Mouse (Mus musculus) forebrain, postnatal 0 days (tissue): ENCODE data around the gene Mael. TPM values are rescaled to one million over a fixed set of nuclear protein-coding genes. Genes with fewer than 3 reads are reported as not detected.

Source experiments
- ATAC-seq: fragments of 200-750 bp; cut with Nextera tagmentation; 2 replicates; pipeline ENCODE4 v1.8.0; 2017; ENCODE audit warnings: mild to moderate bottlenecking, moderate library complexity
- DNase-seq: peaks from one replicate; pipeline ENCODE4 v3.0.0-alpha.2; 2015
- H3K27ac ChIP-seq: fragments of 300-500 bp; sonication (generic); 2 replicates; pipeline ENCODE4 v1.5.1; 2014; ENCODE audit warnings: low read depth, mild to moderate bottlenecking, antibody characterized with exemption, low read length, moderate library complexity, mixed read lengths
- H3K27me3 ChIP-seq: fragments of 300-500 bp; sonication (generic); 2 replicates; pipeline ENCODE4 v1.6.1; 2014; ENCODE audit warnings: mild to moderate bottlenecking, low read length, mixed read lengths; ENCODE audit not compliant: insufficient read depth
- H3K36me3 ChIP-seq: fragments of 300-500 bp; sonication (generic); 2 replicates; pipeline ENCODE4 v1.6.1; 2014; ENCODE audit warnings: mild to moderate bottlenecking, moderate library complexity; ENCODE audit not compliant: insufficient read depth
- H3K4me1 ChIP-seq: fragments of 300-500 bp; sonication (generic); 2 replicates; pipeline ENCODE4 v1.6.1; 2014; ENCODE audit warnings: antibody characterized with exemption; ENCODE audit not compliant: insufficient read depth
- H3K4me2 ChIP-seq: fragments of 300-500 bp; sonication (generic); 2 replicates; pipeline ENCODE4 v1.6.1; 2014; ENCODE audit warnings: low read depth, mild to moderate bottlenecking, moderate library complexity
- H3K4me3 ChIP-seq: fragments of 300-500 bp; sonication (generic); 2 replicates; pipeline ENCODE4 v1.5.1; 2014; ENCODE audit warnings: low read depth, low read length, mixed read lengths
- H3K9ac ChIP-seq: fragments of 300-500 bp; sonication (generic); 2 replicates; pipeline ENCODE4 v1.6.1; 2014; ENCODE audit warnings: mild to moderate bottlenecking
- H3K9me3 ChIP-seq: fragments of 300-500 bp; sonication (generic); 2 replicates; pipeline ENCODE4 v1.6.1; 2016; ENCODE audit warnings: low read length
- CTCF ChIP-seq: sonication (generic); IDR thresholded peaks from 2 replicates; pipeline ENCODE4 v1.5.1; 2016; ENCODE audit warnings: antibody characterized with exemption, control low read depth, low read depth
- WGBS: fragments of 180-500 bp; shearing (Covaris S2); extraction: QIAGEN DNeasy Blood & Tissue Kit; methylation state at CpG from one replicate; pipeline ENCODE4 v1.1.7; 2014; 5-methylcytosine and 5-hydroxymethylcytosine counted together
- polyA plus RNA-seq: library from polyadenylated mRNA; unstranded; fragments of >200 nt; fragmentation: Nextera tagmentation; extraction: Ambion mirVana; gene quantifications from 2 replicates; pipeline ENCODE4 v1.2.1, GENCODE M21; 2015
- total RNA-seq: library from RNA; depleted of rRNA; stranded (reverse); fragments of >200 nt; gene quantifications from 2 replicates; pipeline ENCODE4 v1.2.3, GENCODE M21; 2014; rRNA removed

Mael gene
- total and polyA plus RNA-seq, 2 experiments from 2014 or later, result 0.10 TPM; not detected in 1

- ATAC-seq, result peak; percentile 68; the same call in 1 of the 2 replicates
Observed at GRCm38 (mm10) chr1:166154162-166155112, 84.1 kb downstream of the Mael start.

DNA sequence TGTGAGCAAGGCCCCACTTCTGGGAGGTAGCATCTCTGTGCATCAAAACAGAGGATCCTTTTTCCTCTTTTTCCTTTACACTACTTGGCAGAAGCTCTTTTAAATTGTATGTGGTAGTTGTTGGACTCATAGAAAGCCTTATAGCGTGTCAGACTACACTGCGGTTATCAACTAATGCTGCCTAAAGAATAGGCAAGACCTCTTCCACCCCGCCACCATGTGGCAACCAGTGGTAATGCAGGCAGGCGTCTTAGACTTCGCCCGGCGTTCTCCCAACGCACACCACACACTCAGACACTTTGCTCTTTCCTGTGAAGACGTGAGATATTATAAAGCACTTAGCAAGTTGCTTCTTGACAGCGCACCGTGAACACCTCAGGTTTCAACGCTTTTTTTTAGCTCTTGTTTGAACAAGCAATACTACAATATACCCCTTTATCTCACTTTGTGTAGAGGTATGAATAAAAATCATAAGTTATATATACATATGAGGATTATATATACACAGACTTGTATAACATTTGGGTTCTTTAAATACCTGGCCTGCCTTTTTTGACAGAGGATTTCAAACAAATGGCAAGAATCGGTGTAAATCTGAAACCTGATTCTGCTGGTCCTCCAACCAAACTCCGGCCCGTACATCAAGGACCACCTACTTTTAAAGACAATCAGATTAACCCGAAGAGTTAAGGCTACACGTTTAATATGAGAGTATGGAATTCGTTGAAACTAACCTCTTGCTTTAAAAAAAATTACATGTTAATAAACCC lies 85.0 kb downstream of the Mael start:
- peak; percentile 81 for ATAC-seq
- peak; percentile 94 for DNase-seq
- no peak overlapping the region for H3K4me3 ChIP-seq
- H3K9ac ChIP-seq, result no peak overlapping the region
- TF ChIP-seq CTCF, result peak; percentile 98
- H3K27me3 ChIP-seq, result peaks cover 8% of the 10 kb centered on the region
- H3K36me3 ChIP-seq, result no peaks in the 10 kb centered on the region
- H3K27ac ChIP-seq, result no peak overlapping the region
- no peaks in the 10 kb centered on the region for H3K9me3 ChIP-seq
- H3K4me2 ChIP-seq, result no peak overlapping the region
- WGBS, result 12% methylated on average over 18 of the region's 18 CpGs
- H3K4me1 ChIP-seq, result no peaks in the 10 kb centered on the region

More at GRCm38 (mm10) chr1:166154162-166155112, 84.1 kb downstream of the Mael start:
- Histone ChIP-seq H3K27me3 (peaks cover 12% of the 10 kb centered on the region), H3K4me1 (no peaks in the 10 kb centered on the region), H3K27ac (no peak overlapping the region), H3K9me3 (no peaks in the 10 kb centered on the region), H3K4me2 (peak overlapping the region; percentile 38), H3K4me3 (peak overlapping the region; percentile 20; the same call in 1 of the 2 replicates), H3K36me3 (no peaks in the 10 kb centered on the region), H3K9ac (peak overlapping the region; percentile 25; the same call in 1 of the 2 replicates)
- TF ChIP-seq CTCF, result peak; percentile 95
- DNase-seq, result peak; percentile 85
- 21% methylated on average over 29 of the region's 29 CpGs for WGBS

DNA sequence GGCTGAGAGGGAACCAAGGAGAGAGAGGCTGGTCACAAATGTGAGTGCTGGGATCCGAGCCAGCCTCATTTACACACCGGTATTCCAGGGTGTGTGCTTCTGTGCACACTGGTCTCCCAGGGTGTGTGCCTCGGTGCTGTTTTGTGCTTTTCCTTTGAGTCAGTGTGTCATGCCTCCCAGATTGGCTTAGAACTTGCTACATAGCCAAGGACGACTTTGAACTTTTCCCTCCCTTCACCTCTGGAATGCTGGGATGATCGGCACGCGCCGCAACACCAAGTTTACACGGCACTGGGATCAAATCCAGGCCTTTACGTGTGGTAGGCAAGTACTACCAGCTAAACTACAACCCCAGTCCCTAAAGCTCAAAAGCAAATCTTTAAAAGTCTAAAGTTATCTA lies 86.5 kb downstream of the Mael start:
- 85% methylated on average over 10 of the region's 10 CpGs for WGBS
- Histone ChIP-seq H3K27me3 (peaks cover 8% of the 10 kb centered on the region), H3K27ac (no peak overlapping the region), H3K4me1 (no peaks in the 10 kb centered on the region), H3K9me3 (no peaks in the 10 kb centered on the region), H3K36me3 (no peaks in the 10 kb centered on the region), H3K4me2 (no peak overlapping the region), H3K9ac (no peak overlapping the region), H3K4me3 (no peak overlapping the region)
- DNase-seq (no peak), ATAC-seq (no peak)
- TF ChIP-seq CTCF, result no peak

- peak; percentile 53 for TF ChIP-seq CTCF
- Histone ChIP-seq H3K9me3 (no peaks in the 10 kb centered on the region), H3K9ac (no peak overlapping the region), H3K36me3 (no peaks in the 10 kb centered on the region), H3K27ac (no peak overlapping the region), H3K4me1 (no peaks in the 10 kb centered on the region), H3K4me3 (no peak overlapping the region), H3K27me3 (peaks cover 8% of the 10 kb centered on the region), H3K4me2 (no peak overlapping the region)
- 50% methylated on average over 11 of the region's 11 CpGs for WGBS
- DNase-seq (peak; percentile 44), ATAC-seq (no peak)
Observed at GRCm38 (mm10) chr1:166151341-166151740, 87.2 kb downstream of the Mael start.

Other genes starting within 250 kb of the Mael start
- 14.3 and 22.2 TPM in 2 replicates for gene Pou2f1, start 236.1 kb downstream of the Mael start, total RNA-seq
- gene Pou2f1, start 236.1 kb downstream of the Mael start, polyA plus RNA-seq, result 11.1 and 16.7 TPM in 2 replicates
- gene Dusp27, start 110.8 kb downstream of the Mael start, total RNA-seq, result 0.54 and 1.00 TPM in 2 replicates
- 0.45 and 0.48 TPM in 2 replicates for gene Dusp27, start 110.8 kb downstream of the Mael start, polyA plus RNA-seq
- 0.14 TPM in 1 of 2 replicates, not detected in the other for gene Gpa33, start 108.5 kb downstream of the Mael start, total RNA-seq
- 0.23 TPM in 1 of 2 replicates, not detected in the other for gene Gpa33, start 108.5 kb downstream of the Mael start, polyA plus RNA-seq
- gene Ildr2, start 15.4 kb upstream of the Mael start, total RNA-seq, result 24.4 and 38.1 TPM in 2 replicates
- 3.2 and 6.4 TPM in 2 replicates for gene Ildr2, start 15.4 kb upstream of the Mael start, polyA plus RNA-seq
- 66.3 and 80.6 TPM in 2 replicates for gene Tada1, start 140.3 kb upstream of the Mael start, total RNA-seq
- 77.4 and 82.0 TPM in 2 replicates for gene Tada1, start 140.3 kb upstream of the Mael start, polyA plus RNA-seq
- 80.0 and 92.6 TPM in 2 replicates for gene Pogk, start 171.1 kb upstream of the Mael start, total RNA-seq
- 18.4 and 22.6 TPM in 2 replicates for gene Pogk, start 171.1 kb upstream of the Mael start, polyA plus RNA-seq